Mouse (Mus musculus) midbrain, embryonic 10.5 days (tissue): ENCODE data around the gene Trpc4ap. TPM values are rescaled to one million over a fixed set of nuclear protein-coding genes. Genes with fewer than 3 reads are reported as not detected.
"Not testable (repeated sequence)": the region's sequence is repeated elsewhere in the genome, so short reads cannot be mapped to it uniquely, and the experiment has no call there.

Experiments used
- DNase-seq: peaks from one replicate; pipeline ENCODE4 v3.0.0-alpha.2; 2017; ENCODE audit warnings: low spot score
- H3K27ac ChIP-seq: fragments of 300-500 bp; sonication (generic); replicated peaks from 2 replicates; pipeline ENCODE4 v1.5.1; 2016; ENCODE audit warnings: mild to moderate bottlenecking
- H3K27me3 ChIP-seq: fragments of 300-500 bp; sonication (generic); 2 replicates; pipeline ENCODE4 v1.6.1; 2016; ENCODE audit warnings: low read depth, mild to moderate bottlenecking; ENCODE audit not compliant: poor library complexity, severe bottlenecking
- H3K36me3 ChIP-seq: fragments of 300-500 bp; sonication (generic); 2 replicates; pipeline ENCODE4 v1.6.1; 2016; ENCODE audit warnings: mild to moderate bottlenecking, moderate library complexity
- H3K4me1 ChIP-seq: fragments of 300-500 bp; sonication (generic); 2 replicates; pipeline ENCODE4 v1.6.1; 2016
- H3K4me3 ChIP-seq: fragments of 300-500 bp; sonication (generic); 2 replicates; pipeline ENCODE4 v1.5.1; 2016; ENCODE audit warnings: mild to moderate bottlenecking, moderate library complexity
- H3K9me3 ChIP-seq: fragments of 300-500 bp; sonication (generic); replicated peaks from 2 replicates; pipeline ENCODE4 v1.6.1; 2016; ENCODE audit warnings: mild to moderate bottlenecking
- WGBS: fragments of 180-500 bp; shearing (Covaris S2); methylation state at CpG from one replicate; pipeline ENCODE4 v1.1.7; 2016; 5-methylcytosine and 5-hydroxymethylcytosine counted together
- polyA plus RNA-seq: library from polyadenylated mRNA; unstranded; fragments of >200 nt; fragmentation: Nextera tagmentation; extraction: Ambion mirVana; gene quantifications from 2 replicates; pipeline ENCODE4 v1.2.1, GENCODE M21; 2016

The Trpc4ap gene
- polyA plus RNA-seq, 1 experiment from 2014 or later = 123 TPM

GRCm38 (mm10) chr2:155717082-155717990 is 25.2 kb upstream of the Trpc4ap start:
- Histone ChIP-seq H3K36me3 (peaks cover 67% of the 10 kb centered on the region), H3K4me1 (no peaks in the 10 kb centered on the region), H3K4me3 (no peak overlapping the region), H3K9me3 (no peaks in the 10 kb centered on the region), H3K27ac (no peak overlapping the region), H3K27me3 (no peaks in the 10 kb centered on the region)
- no peak for DNase-seq
- WGBS = 89% methylated on average over 12 of the region's 12 CpGs

GRCm38 (mm10) chr2:155710557-155710956 is 18.4 kb upstream of the Trpc4ap start:
- Histone ChIP-seq H3K4me3 (no peak overlapping the region), H3K36me3 (peaks cover 82% of the 10 kb centered on the region), H3K4me1 (no peaks in the 10 kb centered on the region), H3K9me3 (no peaks in the 10 kb centered on the region), H3K27me3 (no peaks in the 10 kb centered on the region), H3K27ac (no peak overlapping the region)
- 92% methylated on average over 11 of the region's 11 CpGs for WGBS
- DNase-seq = no peak

DNA sequence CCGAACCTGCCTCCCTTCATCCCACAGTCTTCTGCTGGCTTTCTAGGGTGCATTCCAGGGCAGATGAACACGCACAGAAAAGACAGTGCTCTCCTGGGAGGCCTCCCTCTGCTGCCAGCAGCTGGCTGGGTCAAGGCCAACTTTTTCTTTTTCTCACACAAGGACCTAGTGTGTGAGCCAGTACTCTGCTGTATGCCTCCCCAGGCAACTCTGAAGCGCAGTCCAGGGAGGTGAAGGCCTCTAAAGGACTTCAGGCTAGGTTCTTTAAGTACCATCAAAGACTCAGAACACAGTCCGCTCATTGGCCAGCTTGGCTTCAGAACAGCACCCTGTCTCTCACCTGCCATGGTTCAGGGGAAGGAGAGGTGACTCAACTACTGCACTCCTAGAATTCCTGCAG is 15.1 kb upstream of the Trpc4ap start:
- Histone ChIP-seq H3K4me1 (peaks cover 7% of the 10 kb centered on the region), H3K36me3 (peaks cover 68% of the 10 kb centered on the region), H3K4me3 (no peak overlapping the region), H3K9me3 (no peaks in the 10 kb centered on the region), H3K27me3 (no peaks in the 10 kb centered on the region), H3K27ac (no peak overlapping the region)
- DNase-seq = no peak
- 88% methylated on average over 4 of the region's 4 CpGs for WGBS

DNA sequence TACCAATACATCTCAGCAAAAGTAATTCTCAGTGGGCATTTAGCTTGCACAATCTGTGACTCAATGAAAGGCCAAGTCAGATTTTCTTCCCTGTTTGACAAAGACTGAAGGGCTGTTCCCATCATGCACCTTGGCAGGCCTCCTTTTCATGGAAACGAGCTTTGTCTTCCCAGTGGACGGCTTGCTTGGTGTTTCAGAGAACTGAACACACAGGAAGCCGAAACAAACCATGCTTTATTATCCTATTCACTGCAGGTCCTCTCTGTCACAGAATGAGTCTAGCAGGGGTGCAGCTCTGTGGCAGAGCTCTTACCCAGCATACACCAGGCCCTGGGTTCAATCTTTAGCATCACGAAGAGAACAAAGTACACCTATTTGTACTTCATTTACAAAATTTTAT is 11.4 kb upstream of the Trpc4ap start:
- peak overlapping the region; percentile 75 for H3K27ac ChIP-seq
- H3K9me3 ChIP-seq = no peaks in the 10 kb centered on the region
- 44% methylated on average over 4 of the region's 4 CpGs for WGBS
- DNase-seq = peak; percentile 31
- H3K36me3 ChIP-seq = peaks cover 50% of the 10 kb centered on the region
- H3K27me3 ChIP-seq = no peaks in the 10 kb centered on the region
- H3K4me1 ChIP-seq = peaks cover 7% of the 10 kb centered on the region
- no peak overlapping the region for H3K4me3 ChIP-seq

- Histone ChIP-seq H3K4me1 (peaks cover 7% of the 10 kb centered on the region), H3K36me3 (peaks cover 35% of the 10 kb centered on the region), H3K9me3 (no peaks in the 10 kb centered on the region), H3K4me3 (no peak overlapping the region), H3K27ac (no peak overlapping the region), H3K27me3 (no peaks in the 10 kb centered on the region)
- no peak for DNase-seq
- 93% methylated on average over 19 of the region's 19 CpGs for WGBS
Measured at GRCm38 (mm10) chr2:155701399-155701919, 9.3 kb upstream of the Trpc4ap start.

GRCm38 (mm10) chr2:155698443-155698842 is 6.3 kb upstream of the Trpc4ap start:
- not testable (repeated sequence) for H3K4me3 ChIP-seq, H3K27me3 ChIP-seq, DNase-seq, H3K9me3 ChIP-seq, H3K4me1 ChIP-seq, H3K27ac ChIP-seq
- 95% methylated on average over 6 of the region's 6 CpGs for WGBS
- H3K36me3 ChIP-seq = peaks cover 14% of the 10 kb centered on the region

DNA sequence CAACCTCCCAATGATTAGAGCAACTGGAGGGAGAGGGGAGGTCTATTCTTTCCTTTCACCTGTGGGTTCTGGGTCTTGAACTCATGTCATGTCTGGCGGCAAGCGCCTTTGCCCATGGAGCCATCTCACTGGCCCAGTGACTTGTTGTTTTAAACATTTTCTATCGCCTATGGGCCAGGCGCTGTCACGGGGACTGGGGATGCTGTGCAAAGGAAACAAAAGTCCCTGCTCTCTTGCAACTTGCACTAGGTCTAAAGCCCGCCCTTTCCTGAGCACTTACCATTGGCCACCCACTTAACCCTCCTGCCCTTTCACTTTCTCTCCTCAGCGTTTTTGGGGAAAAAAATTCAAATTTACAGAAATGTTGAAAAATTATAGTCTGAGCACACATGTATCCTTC is 4.7 kb upstream of the Trpc4ap start:
- no peak for DNase-seq
- no peak overlapping the region for H3K4me3 ChIP-seq
- H3K36me3 ChIP-seq = peaks cover 10% of the 10 kb centered on the region
- H3K4me1 ChIP-seq = no peaks in the 10 kb centered on the region
- 73% methylated on average over 7 of the region's 7 CpGs for WGBS
- no peaks in the 10 kb centered on the region for H3K9me3 ChIP-seq
- H3K27ac ChIP-seq = no peak overlapping the region
- H3K27me3 ChIP-seq = no peaks in the 10 kb centered on the region

DNA sequence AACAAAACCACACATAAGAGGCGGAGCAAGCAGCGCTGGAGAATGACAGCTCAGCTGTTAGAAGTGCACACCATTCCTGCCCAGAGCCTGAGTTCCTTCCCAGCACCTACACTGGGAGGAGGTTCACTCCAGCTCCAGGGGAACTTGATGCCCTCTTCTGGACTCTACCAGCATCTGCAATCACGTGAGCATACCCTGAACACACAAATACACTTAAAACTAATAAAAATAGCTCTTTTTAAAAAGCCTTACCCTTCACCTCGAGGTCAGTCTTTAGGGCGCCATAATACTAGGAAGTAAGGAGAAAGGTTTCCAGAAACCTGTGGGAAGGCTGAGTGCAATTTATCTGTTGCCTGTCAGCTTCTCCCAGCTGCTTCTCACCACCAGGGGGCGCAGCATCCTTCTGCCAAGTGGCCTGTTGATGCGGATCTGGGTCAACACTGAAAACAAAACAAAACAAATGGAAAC is 3.9 kb upstream of the Trpc4ap start:
- no peaks in the 10 kb centered on the region for H3K9me3 ChIP-seq
- 13% methylated on average over 7 of the region's 7 CpGs for WGBS
- no peak overlapping the region for H3K27ac ChIP-seq
- peak; percentile 83 for DNase-seq
- no peak overlapping the region for H3K4me3 ChIP-seq
- H3K36me3 ChIP-seq = peaks cover 4% of the 10 kb centered on the region
- peaks cover 4% of the 10 kb centered on the region for H3K4me1 ChIP-seq
- H3K27me3 ChIP-seq = no peaks in the 10 kb centered on the region

GRCm38 (mm10) chr2:155695316-155695715 is 3.1 kb upstream of the Trpc4ap start:
- Histone ChIP-seq H3K36me3 (no peaks in the 10 kb centered on the region), H3K9me3 (no peaks in the 10 kb centered on the region), H3K4me1 (peaks cover 12% of the 10 kb centered on the region), H3K4me3 (no peak overlapping the region), H3K27ac (no peak overlapping the region), H3K27me3 (no peaks in the 10 kb centered on the region)
- 79% methylated on average over 3 of the region's 3 CpGs for WGBS
- no peak for DNase-seq

DNA sequence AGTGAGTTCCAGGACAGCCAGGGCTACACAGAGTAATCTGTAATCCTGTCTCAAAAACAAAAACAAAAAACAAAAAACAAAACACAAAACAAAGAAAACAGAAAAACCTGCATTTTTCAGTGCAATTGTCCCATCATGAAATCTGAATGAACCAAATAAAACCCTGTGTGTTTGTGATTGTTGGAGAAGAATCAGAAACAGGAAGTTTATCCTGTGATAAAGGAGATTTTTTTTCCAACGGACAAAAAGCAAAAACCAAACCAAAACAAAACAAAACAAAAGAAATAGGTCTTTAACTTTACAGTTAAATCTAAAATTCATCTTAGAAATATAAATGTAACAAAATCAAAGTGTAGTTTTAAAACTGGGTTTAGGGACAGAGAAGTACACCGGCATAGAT is 2.4 kb upstream of the Trpc4ap start:
- no peak overlapping the region for H3K27ac ChIP-seq
- no peak overlapping the region for H3K4me3 ChIP-seq
- H3K9me3 ChIP-seq = no peaks in the 10 kb centered on the region
- peaks cover 15% of the 10 kb centered on the region for H3K4me1 ChIP-seq
- 73% methylated on average over 2 of the region's 2 CpGs for WGBS
- no peaks in the 10 kb centered on the region for H3K27me3 ChIP-seq
- no peak for DNase-seq
- H3K36me3 ChIP-seq = no peaks in the 10 kb centered on the region

- DNase-seq = no peak
- Histone ChIP-seq H3K27me3 (no peaks in the 10 kb centered on the region), H3K4me1 (peaks cover 15% of the 10 kb centered on the region), H3K36me3 (no peaks in the 10 kb centered on the region), H3K9me3 (no peaks in the 10 kb centered on the region), H3K4me3 (no peak overlapping the region), H3K27ac (no peak overlapping the region)
- WGBS = 81% methylated on average over 4 of the region's 4 CpGs
Measured at GRCm38 (mm10) chr2:155693136-155693535, 952 bp upstream of the Trpc4ap start.

- DNase-seq = no peak
- H3K4me1 ChIP-seq = peaks cover 15% of the 10 kb centered on the region
- peaks cover 10% of the 10 kb centered on the region; the same call in 1 of the 2 replicates for H3K36me3 ChIP-seq
- WGBS = 9% methylated on average over 8 of the region's 8 CpGs
- H3K27me3 ChIP-seq = no peaks in the 10 kb centered on the region
- no peaks in the 10 kb centered on the region for H3K9me3 ChIP-seq
- peak overlapping the region; percentile 94 for H3K27ac ChIP-seq
- peak overlapping the region; percentile 88 for H3K4me3 ChIP-seq
Measured at GRCm38 (mm10) chr2:155691336-155691722, 855 bp downstream of the Trpc4ap start.

- no peak overlapping the region for H3K27ac ChIP-seq
- H3K9me3 ChIP-seq = no peaks in the 10 kb centered on the region
- peaks cover 15% of the 10 kb centered on the region for H3K4me1 ChIP-seq
- DNase-seq = no peak
- WGBS = 83% methylated on average over 4 of the region's 4 CpGs
- peaks cover 16% of the 10 kb centered on the region for H3K36me3 ChIP-seq
- H3K27me3 ChIP-seq = no peaks in the 10 kb centered on the region
- no peak overlapping the region for H3K4me3 ChIP-seq
Measured at GRCm38 (mm10) chr2:155689211-155689610, 3.0 kb downstream of the Trpc4ap start.
